ENCODE assay signal across 25 mouse cellular contexts in genomic region chr8:58084931-58085330, GRCm38 (mm10).
"Had no signal": no experiment of that assay in that cellular context is flagged by ENCODE, and none has a peak within 500 bp of the region (broad histone marks: within the 10 kb centered on the region; RNA-seq: fewer than 3 reads in every experiment).

No protein-coding gene starts in this region.

- H3K9ac ChIP-seq: heart, embryonic 12.5 days; hindbrain, embryonic 12.5 days; hindbrain, embryonic 14.5 days; intestine, embryonic 15.5 days; limb, embryonic 12.5 days; liver, embryonic 13.5 days; liver, embryonic 15.5 days had no signal

- H3K9me3 ChIP-seq: heart, embryonic 10.5 days; heart, embryonic 12.5 days; hindbrain, embryonic 10.5 days; hindbrain, embryonic 12.5 days; intestine, embryonic 15.5 days; limb, embryonic 10.5 days; limb, embryonic 12.5 days; liver, embryonic 13.5 days; liver, embryonic 15.5 days had no signal

- DNase-seq: gastrocnemius, adult 2 months; gastrocnemius, postnatal 10 days; gastrocnemius, postnatal 25 days; heart, adult 18-20 months; heart, postnatal 10 days; heart, postnatal 4 days; kidney, adult 18-20 months; kidney, adult 8-10 months; kidney, postnatal 10 days; kidney, postnatal 25 days; liver; liver, embryonic 13.5 days had no signal

- H3K4me3 ChIP-seq: gastrocnemius, adult 2 months; heart, embryonic 10.5 days; heart, embryonic 12.5 days; hindbrain, embryonic 10.5 days; hindbrain, embryonic 12.5 days; intestine, embryonic 15.5 days; limb, embryonic 10.5 days; limb, embryonic 12.5 days; liver, embryonic 13.5 days; liver, embryonic 15.5 days had no signal

- H3K4me2 ChIP-seq: heart, embryonic 12.5 days; hindbrain, embryonic 12.5 days; hindbrain, embryonic 14.5 days; intestine, embryonic 15.5 days; limb, embryonic 12.5 days; liver, embryonic 11.5 days; liver, embryonic 13.5 days; liver, embryonic 15.5 days had no signal

- ATAC-seq: hindbrain, embryonic 16.5 days; inflammation-experienced regulatory T-cells, adult 6 months; intestine, embryonic 15.5 days; intestine, postnatal 0 days had no signal

- H3K27ac ChIP-seq: gastrocnemius, adult 2 months; heart, embryonic 10.5 days; hindbrain, embryonic 10.5 days; hindbrain, embryonic 12.5 days; hindbrain, embryonic 14.5 days; intestine, embryonic 15.5 days; limb, embryonic 10.5 days; limb, embryonic 12.5 days; liver, embryonic 13.5 days; liver, embryonic 15.5 days had no signal

- H3K27me3 ChIP-seq: heart, embryonic 12.5 days; hindbrain, embryonic 12.5 days; intestine, embryonic 15.5 days; limb, embryonic 12.5 days; liver, embryonic 13.5 days; liver, embryonic 15.5 days had no signal

- H3K36me3 ChIP-seq: heart, embryonic 10.5 days; heart, embryonic 12.5 days; hindbrain, embryonic 10.5 days; hindbrain, embryonic 12.5 days; intestine, embryonic 15.5 days; limb, embryonic 10.5 days; limb, embryonic 12.5 days; liver, embryonic 13.5 days; liver, embryonic 15.5 days had no signal

- H3K4me1 ChIP-seq: heart, embryonic 10.5 days; heart, embryonic 12.5 days; hindbrain, embryonic 10.5 days; hindbrain, embryonic 12.5 days; intestine, embryonic 15.5 days; limb, embryonic 10.5 days; limb, embryonic 12.5 days; liver, embryonic 13.5 days; liver, embryonic 15.5 days had no signal
